Mouse (Mus musculus) intestine, embryonic 16.5 days (tissue): Measurements from ENCODE around the gene Atp2a1. TPM values are rescaled to one million over a fixed set of nuclear protein-coding genes. Genes with fewer than 3 reads are reported as not detected.
"Not testable (repeated sequence)": the region's sequence is repeated elsewhere in the genome, so short reads cannot be mapped to it uniquely, and the experiment has no call there.

Experiments used
- ATAC-seq: fragments of 200-750 bp; cut with Nextera tagmentation; 2 replicates; pipeline ENCODE4 v1.8.0; 2017; ENCODE audit warnings: moderate TSS enrichment, moderate library complexity
- H3K27ac ChIP-seq: fragments of 300-500 bp; sonication (generic); 2 replicates; pipeline ENCODE4 v1.5.1; 2014; ENCODE audit warnings: mild to moderate bottlenecking, low read length
- H3K27me3 ChIP-seq: fragments of 300-500 bp; sonication (generic); replicated peaks from 2 replicates; pipeline ENCODE4 v1.6.1; 2014; ENCODE audit warnings: low read length, control low read depth, mixed read lengths; ENCODE audit not compliant: control insufficient read depth, insufficient read depth
- H3K36me3 ChIP-seq: fragments of 300-500 bp; sonication (generic); 2 replicates; pipeline ENCODE4 v1.6.1; 2014; ENCODE audit warnings: low read length, control low read depth; ENCODE audit not compliant: control insufficient read depth, insufficient read depth
- H3K4me1 ChIP-seq: fragments of 300-500 bp; sonication (generic); 2 replicates; pipeline ENCODE4 v1.6.1; 2014; ENCODE audit warnings: low read length, control low read depth, mixed read lengths; ENCODE audit not compliant: control insufficient read depth, insufficient read depth
- H3K4me2 ChIP-seq: fragments of 300-500 bp; sonication (generic); 2 replicates; pipeline ENCODE4 v1.6.1; 2014; ENCODE audit warnings: low read depth, low read length, control low read depth
- H3K4me3 ChIP-seq: fragments of 300-500 bp; sonication (generic); 2 replicates; pipeline ENCODE4 v1.5.1; 2014; ENCODE audit warnings: mild to moderate bottlenecking, low read length
- H3K9ac ChIP-seq: fragments of 300-500 bp; sonication (generic); 2 replicates; pipeline ENCODE4 v1.6.1; 2014; ENCODE audit warnings: low read depth, low read length
- H3K9me3 ChIP-seq: fragments of 300-500 bp; sonication (generic); 2 replicates; pipeline ENCODE4 v1.6.1; 2016; ENCODE audit warnings: low read length, control low read depth; ENCODE audit not compliant: control insufficient read depth
- WGBS: fragments of 180-500 bp; shearing (Covaris S2); extraction: QIAGEN DNeasy Blood & Tissue Kit; methylation state at CpG from one replicate; pipeline ENCODE4 v1.1.7; 2014; 5-methylcytosine and 5-hydroxymethylcytosine counted together
- polyA plus RNA-seq: library from polyadenylated mRNA; unstranded; fragments of >200 nt; fragmentation: Nextera tagmentation; extraction: Ambion mirVana; gene quantifications from 2 replicates; pipeline ENCODE4 v1.2.1, GENCODE M21; 2015

Atp2a1 gene
- polyA plus RNA-seq, 1 experiment from 2014 or later = 1.3 TPM

- WGBS = 86% methylated on average over 6 of the region's 6 CpGs
- no peak within 1 kb of the TSS for H3K9ac ChIP-seq
- no peak for ATAC-seq
- no peaks in the 10 kb centered on the region for H3K27me3 ChIP-seq
- H3K27ac ChIP-seq = no peak within 1 kb of the TSS
- no peak within 1 kb of the TSS for H3K4me2 ChIP-seq
- H3K4me1 ChIP-seq = no peaks in the 10 kb centered on the region
- no peaks in the 10 kb centered on the region for H3K9me3 ChIP-seq
- no peak within 1 kb of the TSS for H3K4me3 ChIP-seq
- H3K36me3 ChIP-seq = no peaks in the 10 kb centered on the region
Measured at GRCm38 (mm10) chr7:126414725-126415124, 48.2 kb downstream of the Atp2a1 start, which contains the start of gene Cd19. TSS of gene Cd19 (minus strand) at chr7:126414889.

GRCm38 (mm10) chr7:126411061-126411460 is 51.8 kb downstream of the Atp2a1 start:
- WGBS = 85% methylated on average over 4 of the region's 4 CpGs
- no peak for ATAC-seq
- no peaks in the 10 kb centered on the region for H3K36me3 ChIP-seq
- no peaks in the 10 kb centered on the region for H3K9me3 ChIP-seq
- H3K27ac ChIP-seq = no peak overlapping the region
- H3K9ac ChIP-seq = no peak overlapping the region
- H3K4me3 ChIP-seq = no peak overlapping the region
- H3K4me1 ChIP-seq = no peaks in the 10 kb centered on the region
- no peak overlapping the region for H3K4me2 ChIP-seq
- H3K27me3 ChIP-seq = no peaks in the 10 kb centered on the region

DNA sequence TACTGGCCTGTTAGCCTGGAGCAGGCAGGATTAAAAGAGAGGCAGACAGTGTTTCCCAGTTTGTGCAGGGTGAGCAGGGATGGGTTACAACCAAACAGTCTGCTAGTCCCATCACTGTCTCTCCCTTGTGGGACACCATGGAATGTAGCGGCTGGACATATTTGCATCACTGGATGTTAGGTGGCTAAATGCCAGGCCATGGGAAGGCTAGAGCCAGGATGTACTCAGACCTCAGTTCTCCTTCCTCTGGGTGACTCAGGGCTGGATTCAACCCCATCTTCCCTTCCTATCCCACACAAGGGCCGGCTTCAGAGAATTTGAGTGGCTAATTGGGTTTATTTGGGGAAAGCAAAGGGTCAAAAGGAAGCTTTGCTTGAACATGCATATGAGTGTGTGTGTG is 54.2 kb downstream of the Atp2a1 start:
- no peak for ATAC-seq
- Histone ChIP-seq H3K4me3 (no peak overlapping the region), H3K27ac (no peak overlapping the region), H3K9me3 (no peaks in the 10 kb centered on the region), H3K4me2 (no peak overlapping the region), H3K9ac (no peak overlapping the region), H3K27me3 (no peaks in the 10 kb centered on the region), H3K36me3 (no peaks in the 10 kb centered on the region), H3K4me1 (no peaks in the 10 kb centered on the region)
- WGBS = 74% methylated on average over 2 of the region's 2 CpGs

- H3K9ac ChIP-seq, H3K4me2 ChIP-seq, H3K4me3 ChIP-seq, H3K9me3 ChIP-seq, H3K27me3 ChIP-seq, H3K27ac ChIP-seq, H3K4me1 ChIP-seq, H3K36me3 ChIP-seq, ATAC-seq: not testable (repeated sequence)
- WGBS = 76% methylated on average over 6 of the region's 8 CpGs
Measured at GRCm38 (mm10) chr7:126402518-126402917, 60.4 kb downstream of the Atp2a1 start.

DNA sequence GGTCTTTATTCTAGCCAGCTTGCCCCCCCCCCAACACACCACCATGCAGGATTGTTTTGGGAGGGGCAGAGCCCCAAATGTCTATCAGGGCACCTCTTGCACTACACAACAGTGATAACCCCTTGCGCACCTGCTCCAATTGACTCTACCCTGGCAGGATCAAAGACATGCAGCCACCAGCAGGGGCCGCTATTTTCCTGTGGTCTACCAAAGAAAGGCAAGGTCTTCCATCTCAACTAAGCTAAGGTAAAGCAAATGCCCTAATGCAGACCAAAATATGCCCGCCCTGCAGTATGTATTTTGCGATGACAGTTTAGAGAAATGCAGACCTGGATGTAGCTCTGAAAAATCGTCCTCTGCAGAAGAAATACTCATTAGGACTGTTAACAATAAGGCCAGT is 63.4 kb downstream of the Atp2a1 start:
- no peaks in the 10 kb centered on the region for H3K9me3 ChIP-seq
- H3K4me1 ChIP-seq = 0 out of 2 replicates have a peak, but pooled peaks cover 6% of the 10 kb centered on the region
- H3K9ac ChIP-seq = no peak overlapping the region
- 7% methylated on average over 5 of the region's 5 CpGs for whole genome bisulfite sequencing
- H3K4me2 ChIP-seq = no peak overlapping the region
- no peak overlapping the region for H3K27ac ChIP-seq
- no peak for ATAC-seq
- H3K36me3 ChIP-seq = no peaks in the 10 kb centered on the region
- H3K27me3 ChIP-seq = no peaks in the 10 kb centered on the region
- no peak overlapping the region for H3K4me3 ChIP-seq

- WGBS = 88% methylated on average over 4 of the region's 4 CpGs
Measured at GRCm38 (mm10) chr7:126397822-126398221, 65.1 kb downstream of the Atp2a1 start.

GRCm38 (mm10) chr7:126397221-126397620 is 65.7 kb downstream of the Atp2a1 start:
- 0 out of 2 replicates have a peak overlapping the region, but pooled peaks have one; percentile 11 for H3K27ac ChIP-seq
- no peak overlapping the region for H3K4me3 ChIP-seq
- no peaks in the 10 kb centered on the region for H3K27me3 ChIP-seq
- WGBS = 43% methylated on average over 6 of the region's 6 CpGs
- no peaks in the 10 kb centered on the region for H3K9me3 ChIP-seq
- no peak overlapping the region for H3K9ac ChIP-seq
- 0 out of 2 replicates have a peak, but pooled peaks cover 6% of the 10 kb centered on the region for H3K4me1 ChIP-seq
- peak; percentile 19; the same call in 1 of the 2 replicates for ATAC-seq
- peak overlapping the region; percentile 23 for H3K4me2 ChIP-seq
- H3K36me3 ChIP-seq = no peaks in the 10 kb centered on the region

More at GRCm38 (mm10) chr7:126397822-126398221, 65.1 kb downstream of the Atp2a1 start:
- 0 out of 2 replicates have a peak, but pooled peaks cover 6% of the 10 kb centered on the region for H3K4me1 ChIP-seq
- H3K27me3 ChIP-seq = no peaks in the 10 kb centered on the region
- no peak overlapping the region for H3K27ac ChIP-seq
- H3K4me2 ChIP-seq = no peak overlapping the region
- no peak overlapping the region for H3K9ac ChIP-seq
- ATAC-seq = no peak
- H3K4me3 ChIP-seq = no peak overlapping the region
- H3K36me3 ChIP-seq = no peaks in the 10 kb centered on the region
- no peaks in the 10 kb centered on the region for H3K9me3 ChIP-seq

DNA sequence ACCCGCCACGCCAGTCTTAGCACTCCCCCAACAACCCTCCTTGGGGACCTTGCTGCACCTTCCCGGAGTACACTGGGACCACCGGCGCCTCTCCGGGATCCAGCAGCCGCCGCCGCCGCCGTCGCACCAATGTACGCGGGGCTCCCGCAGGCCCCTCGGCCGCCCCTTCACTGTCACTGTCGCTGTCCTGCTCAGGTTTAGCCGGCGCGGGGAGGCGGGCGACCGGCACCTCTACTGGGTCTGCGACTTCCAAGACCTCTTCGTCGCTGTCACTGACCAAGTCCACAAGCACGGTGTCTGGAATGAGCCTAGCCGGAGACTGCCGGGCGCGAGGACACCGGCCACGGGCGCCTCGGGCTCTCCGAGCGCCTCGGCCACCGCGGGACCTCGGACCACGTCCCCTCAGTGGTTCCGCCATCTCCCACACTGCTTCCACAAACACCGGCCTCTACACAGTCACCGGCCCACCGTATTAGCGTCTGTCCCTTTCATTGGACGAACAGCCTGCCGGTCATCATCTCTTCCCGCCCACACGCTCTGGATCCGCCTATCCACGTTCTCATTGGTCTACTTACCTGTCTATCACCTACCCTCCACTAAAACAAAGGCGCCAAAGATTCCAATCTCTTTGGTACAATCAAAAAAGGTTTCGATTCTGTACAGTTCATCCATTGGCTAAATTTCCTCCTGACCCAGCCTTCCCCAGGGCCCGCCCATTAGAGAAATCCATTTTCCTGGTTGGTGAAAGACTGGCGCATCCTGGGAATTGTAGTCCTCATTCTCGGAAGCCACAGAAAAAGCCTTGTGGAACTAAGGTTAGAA is 66.4 kb downstream of the Atp2a1 start, which contains the start of gene Nfatc2ip:
Nfatc2ip (minus strand) TSS at position 440 of the 822 bp plus-strand sequence.
- ATAC-seq = peak; percentile 100
- Histone ChIP-seq H3K27me3 (no peaks in the 10 kb centered on the region), H3K4me2 (peak within 1 kb of the TSS; percentile 90), H3K27ac (peak within 1 kb of the TSS; percentile 33), H3K9me3 (no peaks in the 10 kb centered on the region), H3K4me3 (peak within 1 kb of the TSS; percentile 97), H3K36me3 (no peaks in the 10 kb centered on the region; the same call in 1 of the 2 replicates), H3K9ac (peak within 1 kb of the TSS; percentile 82), H3K4me1 (0 out of 2 replicates have a peak, but pooled peaks cover 6% of the 10 kb centered on the region)
- WGBS = under 1% methylated on average over 59 of the region's 59 CpGs
